Mouse (Mus musculus) midbrain, embryonic 10.5 days (tissue): ENCODE results near the gene Olfr292. TPM values are rescaled to one million over a fixed set of nuclear protein-coding genes. Genes with fewer than 3 reads are reported as not detected.

Source experiments
- DNase-seq: peaks from one replicate; pipeline ENCODE4 v3.0.0-alpha.2; 2017; ENCODE audit warnings: low spot score
- H3K27ac ChIP-seq: fragments of 300-500 bp; sonication (generic); replicated peaks from 2 replicates; pipeline ENCODE4 v1.5.1; 2016; ENCODE audit warnings: mild to moderate bottlenecking
- H3K27me3 ChIP-seq: fragments of 300-500 bp; sonication (generic); 2 replicates; pipeline ENCODE4 v1.6.1; 2016; ENCODE audit warnings: low read depth, mild to moderate bottlenecking; ENCODE audit not compliant: poor library complexity, severe bottlenecking
- H3K36me3 ChIP-seq: fragments of 300-500 bp; sonication (generic); 2 replicates; pipeline ENCODE4 v1.6.1; 2016; ENCODE audit warnings: mild to moderate bottlenecking, moderate library complexity
- H3K4me1 ChIP-seq: fragments of 300-500 bp; sonication (generic); 2 replicates; pipeline ENCODE4 v1.6.1; 2016
- H3K4me3 ChIP-seq: fragments of 300-500 bp; sonication (generic); 2 replicates; pipeline ENCODE4 v1.5.1; 2016; ENCODE audit warnings: mild to moderate bottlenecking, moderate library complexity
- H3K9me3 ChIP-seq: fragments of 300-500 bp; sonication (generic); replicated peaks from 2 replicates; pipeline ENCODE4 v1.6.1; 2016; ENCODE audit warnings: mild to moderate bottlenecking
- WGBS: fragments of 180-500 bp; shearing (Covaris S2); methylation state at CpG from one replicate; pipeline ENCODE4 v1.1.7; 2016; 5-methylcytosine and 5-hydroxymethylcytosine counted together
- polyA plus RNA-seq: library from polyadenylated mRNA; unstranded; fragments of >200 nt; fragmentation: Nextera tagmentation; extraction: Ambion mirVana; gene quantifications from 2 replicates; pipeline ENCODE4 v1.2.1, GENCODE M21; 2016

Gene Olfr292
- polyA plus RNA-seq: not detected in 2 replicates

DNA sequence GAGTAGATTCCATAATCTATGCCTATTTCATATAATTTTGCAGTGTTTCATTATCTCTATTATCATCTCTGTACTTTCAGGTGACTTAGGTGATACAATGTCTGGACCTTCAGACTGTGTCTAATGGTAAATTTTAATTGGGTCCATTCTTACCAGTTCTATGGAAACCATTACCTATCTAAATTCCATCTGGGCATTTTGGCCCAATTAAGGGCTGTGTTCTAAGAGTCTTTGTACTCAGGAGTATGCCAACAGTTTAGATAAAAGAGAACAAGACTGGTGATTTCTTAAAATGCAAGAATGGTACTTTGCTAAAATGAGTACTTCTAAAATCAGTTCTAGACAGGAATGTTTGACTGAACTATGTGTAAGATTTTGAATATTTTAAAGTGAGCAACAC, at the start of gene Olfr292:
Olfr292 (plus strand) TSS at position 301 of the 400 bp plus-strand sequence.
- Histone ChIP-seq H3K4me3 (no peak within 1 kb of the TSS), H3K9me3 (no peaks in the 10 kb centered on the region), H3K4me1 (no peaks in the 10 kb centered on the region), H3K36me3 (no peaks in the 10 kb centered on the region), H3K27ac (no peak within 1 kb of the TSS), H3K27me3 (no peaks in the 10 kb centered on the region)
- no peak for DNase-seq

- H3K27ac ChIP-seq: no peak within 1 kb of the TSS
- H3K4me3 ChIP-seq: no peak within 1 kb of the TSS
- H3K36me3 ChIP-seq: no peaks in the 10 kb centered on the region
- no peak for DNase-seq
- no peaks in the 10 kb centered on the region for H3K4me1 ChIP-seq
- no peaks in the 10 kb centered on the region for H3K9me3 ChIP-seq
- WGBS: 95% methylated on average over 4 of the region's 4 CpGs
- H3K27me3 ChIP-seq: no peaks in the 10 kb centered on the region
Measured at GRCm38 (mm10) chr7:86648761-86649160, 39.4 kb upstream of the Olfr292 start, which contains the start of gene Olfr293. Gene Olfr293 (plus strand): TSS chr7:86649061.

DNA sequence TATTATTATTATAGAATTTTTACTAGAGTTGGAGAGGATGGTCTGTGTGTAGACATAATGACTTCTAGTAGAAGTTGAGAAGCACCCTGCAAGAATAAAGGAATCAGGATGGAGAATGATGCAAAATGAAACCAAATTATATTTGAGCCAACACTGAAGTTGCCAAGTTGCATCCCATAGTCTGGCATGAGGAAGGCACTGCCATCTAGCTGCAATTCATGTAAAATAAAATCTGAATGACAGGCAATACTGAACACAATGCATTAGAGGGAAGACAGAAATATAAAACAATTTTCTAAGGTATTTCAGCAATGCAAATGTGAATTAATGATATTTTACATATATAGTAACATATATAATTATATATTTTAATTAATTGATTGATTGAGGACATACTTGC, 36.9 kb downstream of the Olfr292 start:
- no peak overlapping the region for H3K4me3 ChIP-seq
- H3K27me3 ChIP-seq: no peaks in the 10 kb centered on the region
- no peaks in the 10 kb centered on the region for H3K9me3 ChIP-seq
- DNase-seq: no peak
- H3K4me1 ChIP-seq: no peaks in the 10 kb centered on the region
- no peaks in the 10 kb centered on the region for H3K36me3 ChIP-seq
- no peak overlapping the region for H3K27ac ChIP-seq

Other genes with a start within 250 kb of the Olfr292 start
- not detected in 2 replicates for gene Olfr299, start 228.4 kb upstream of the Olfr292 start, polyA plus RNA-seq
- gene Olfr298, start 195.8 kb upstream of the Olfr292 start, polyA plus RNA-seq: not detected in 2 replicates
- gene Olfr297, start 168.4 kb upstream of the Olfr292 start, polyA plus RNA-seq: not detected in 2 replicates
- not detected in 2 replicates for gene Olfr295, start 104.5 kb upstream of the Olfr292 start, polyA plus RNA-seq
- not detected in 2 replicates for gene Olfr294, start 71.7 kb upstream of the Olfr292 start, polyA plus RNA-seq
- not detected in 2 replicates for gene Olfr293, start 39.3 kb upstream of the Olfr292 start, polyA plus RNA-seq
- gene Folh1, start 87.6 kb downstream of the Olfr292 start, polyA plus RNA-seq: 0.16 and 0.20 TPM in 2 replicates
- gene Vmn2r77, start 106.7 kb downstream of the Olfr292 start, polyA plus RNA-seq: not detected in 2 replicates
- not detected in 2 replicates for gene Vmn2r78, start 226.8 kb downstream of the Olfr292 start, polyA plus RNA-seq